Mouse (Mus musculus) ES-E14 (cell line): ENCODE data around the gene Nptxr. TPM values are rescaled to one million over a fixed set of nuclear protein-coding genes. Genes with fewer than 3 reads are reported as not detected.

Experiments used
- DNase-seq: peaks from one replicate; pipeline ENCODE4 v3.0.0-alpha.2; 2013; ENCODE audit warnings: low read depth, low spot score
- H3K27ac ChIP-seq: 2 replicates; pipeline ENCODE4 v1.5.1; 2012; ENCODE audit warnings: low read depth, mild to moderate bottlenecking, low read length, moderate library complexity, mixed read lengths; ENCODE audit not compliant: poor library complexity, insufficient read depth, severe bottlenecking
- H3K36me3 ChIP-seq: 2 replicates; pipeline ENCODE4 v1.6.1; 2012; ENCODE audit warnings: mild to moderate bottlenecking, low read length, moderate library complexity, mixed read lengths; ENCODE audit not compliant: control insufficient read depth, poor library complexity, insufficient read depth, severe bottlenecking
- H3K4me1 ChIP-seq, 2 experiments: fragments of 150-350 bp in 1 of 2; sonication (generic) in 1 of 2; 2 replicates each; pipeline ENCODE4 v1.6.1; 2012; ENCODE audit warnings: low read length in 2 of 2, mild to moderate bottlenecking in 1 of 2, mixed read lengths in 1 of 2; ENCODE audit not compliant: control insufficient read depth in 2 of 2, insufficient read depth in 2 of 2, poor library complexity in 1 of 2
- H3K4me3 ChIP-seq, 2 experiments: fragments of 150-350 bp in 1 of 2; sonication (generic) in 1 of 2; 2 replicates each; pipeline ENCODE4 v1.5.1; 2012; ENCODE audit warnings: low read length in 2 of 2, low read depth in 1 of 2, mild to moderate bottlenecking in 1 of 2, mixed read lengths in 1 of 2; ENCODE audit not compliant: insufficient read depth in 1 of 2, poor library complexity in 1 of 2, severe bottlenecking in 1 of 2
- H3K9ac ChIP-seq: 2 replicates; pipeline ENCODE4 v1.6.1; 2012; ENCODE audit warnings: low read depth, mild to moderate bottlenecking, low read length, mixed read lengths; ENCODE audit not compliant: poor library complexity, insufficient read depth, severe bottlenecking
- H3K9me3 ChIP-seq: fragments of 150-350 bp; sonication (generic); 2 replicates; pipeline ENCODE4 v1.6.1; 2012; ENCODE audit warnings: low read depth, mild to moderate bottlenecking, low read length; ENCODE audit not compliant: control insufficient read depth, insufficient read depth
- CHD2 ChIP-seq: IDR thresholded peaks from 2 replicates; pipeline ENCODE4 v1.6.1; 2014; ENCODE audit warnings: mild to moderate bottlenecking, low read depth, low read length, inconsistent platforms
- HCFC1 ChIP-seq: IDR thresholded peaks from 2 replicates; pipeline ENCODE4 v1.6.1; 2012; ENCODE audit warnings: low read length, inconsistent platforms, borderline replicate concordance; ENCODE audit not compliant: insufficient read depth
- MAFK ChIP-seq: IDR thresholded peaks from 2 replicates; pipeline ENCODE4 v1.6.1; 2014; ENCODE audit warnings: mild to moderate bottlenecking, low read depth, low read length, inconsistent platforms; ENCODE audit not compliant: insufficient read depth
- ZC3H11A ChIP-seq: IDR thresholded peaks from 2 replicates; pipeline ENCODE4 v1.6.1; 2012; ENCODE audit warnings: low read depth, mild to moderate bottlenecking, inconsistent platforms, low read length, borderline replicate concordance
- ZNF384 ChIP-seq: IDR thresholded peaks from 2 replicates; pipeline ENCODE4 v1.6.1; 2012; ENCODE audit warnings: low read depth, low read length, inconsistent platforms
- in situ Hi-C, 2 experiments: fragments of 600-800 bp; cut with MboI; formaldehyde crosslinking; loops; one replicate each; pipeline ENCODE4 v1.15.1; 2025; ENCODE audit warnings: low sequenced_read_pairs in 2 of 2, inconsistent platforms in 1 of 2; ENCODE audit not compliant: unreplicated experiment in 2 of 2
- total RNA-seq: library from RNA; depleted of rRNA; stranded (reverse); fragments of 300-350 nt; gene quantifications from 2 replicates; pipeline ENCODE4 v1.2.3, GENCODE M21; 2012

Nptxr gene
- total RNA-seq, 1 experiment, result 7.9 TPM

DNA sequence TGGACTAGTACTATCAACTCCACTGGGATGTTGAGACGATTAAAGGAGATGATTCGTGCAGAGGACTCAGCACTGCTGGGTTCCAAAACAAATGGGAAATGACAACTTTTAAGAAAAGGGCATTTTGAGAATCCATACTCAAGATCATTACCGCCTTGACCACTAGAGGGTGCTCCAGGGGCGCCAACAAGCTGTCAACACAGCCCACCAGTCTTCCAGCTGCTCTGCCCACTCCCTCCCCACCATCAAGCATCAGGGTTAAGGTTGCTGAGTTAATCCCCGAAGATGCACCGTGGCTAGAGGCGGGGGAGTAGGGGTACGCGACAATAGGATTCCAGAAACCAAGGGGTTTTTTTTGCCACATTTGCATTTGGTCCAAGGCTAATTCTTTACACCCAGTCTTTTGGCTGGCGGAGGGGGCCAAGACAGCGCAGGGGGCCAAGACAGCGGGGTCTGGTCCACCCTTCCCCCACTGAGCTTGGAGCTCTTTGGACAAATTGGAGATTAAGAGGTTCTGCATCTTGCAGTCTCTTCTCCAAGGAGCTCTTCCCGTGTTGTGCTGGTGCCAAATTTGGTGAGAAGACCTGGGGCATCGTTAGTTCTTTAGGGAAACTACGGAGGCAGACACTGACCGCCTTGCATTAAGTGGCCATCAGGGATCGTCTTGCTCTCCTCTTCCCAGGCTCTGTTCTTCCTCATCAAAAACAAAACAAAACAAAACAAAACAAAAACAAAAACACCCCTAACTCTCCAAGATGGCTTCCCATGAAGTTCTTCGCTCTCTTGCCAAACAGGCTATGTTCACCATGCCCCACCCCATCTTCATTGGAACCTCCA lies 27.7 kb upstream of the Nptxr start:
- Histone ChIP-seq H3K36me3 (peaks cover 37% of the 10 kb centered on the region), H3K4me3 (peak overlapping the region; percentile 97 to 98), H3K9me3 (no peaks in the 10 kb centered on the region), H3K27ac (no peak overlapping the region), H3K9ac (no peak overlapping the region; the same call in 1 of the 2 replicates), H3K4me1 (peaks cover 0 to 15% of the 10 kb centered on the region in 2 experiments; a peak in 1 of 4 replicates)
- DNase-seq, result no peak
- TF ChIP-seq HCFC1 (no peak), ZC3H11A (no peak), MAFK (no peak), CHD2 (no peak), ZNF384 (0 out of 2 replicates have a peak, but pooled peaks have one; percentile 5)
- in situ Hi-C loops, result no loop called here

DNA sequence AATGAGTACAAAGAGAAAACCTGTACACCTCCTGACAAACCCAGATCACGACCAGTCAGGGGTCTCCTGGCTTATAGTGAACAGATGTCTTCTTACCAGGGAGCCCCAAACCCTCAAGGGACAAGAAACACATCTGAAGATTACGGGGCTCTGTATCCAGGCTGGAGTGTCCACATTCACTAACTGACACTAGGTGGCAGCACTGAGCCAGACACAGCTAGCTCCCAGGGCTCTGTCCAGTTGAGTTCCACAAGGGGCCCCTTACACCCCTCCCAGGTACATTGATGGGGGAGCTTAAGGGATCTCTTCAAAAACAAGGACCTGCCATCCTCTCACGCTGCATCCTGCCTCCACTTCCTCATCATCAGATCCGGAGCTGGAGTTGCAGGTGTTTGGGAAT lies 25.8 kb upstream of the Nptxr start:
- no peaks in the 10 kb centered on the region for H3K9me3 ChIP-seq
- H3K4me1 ChIP-seq, result peaks cover 0 to 24% of the 10 kb centered on the region in 2 experiments; a peak in 1 of 4 replicates
- H3K9ac ChIP-seq, result no peak overlapping the region
- in situ Hi-C loops, result no loop called here
- H3K4me3 ChIP-seq, result no peak overlapping the region
- no peak for DNase-seq
- peaks cover 47% of the 10 kb centered on the region for H3K36me3 ChIP-seq
- TF ChIP-seq MAFK (no peak), ZC3H11A (0 out of 2 replicates have a peak, but pooled peaks have one; percentile 17)
- H3K27ac ChIP-seq, result no peak overlapping the region

DNA sequence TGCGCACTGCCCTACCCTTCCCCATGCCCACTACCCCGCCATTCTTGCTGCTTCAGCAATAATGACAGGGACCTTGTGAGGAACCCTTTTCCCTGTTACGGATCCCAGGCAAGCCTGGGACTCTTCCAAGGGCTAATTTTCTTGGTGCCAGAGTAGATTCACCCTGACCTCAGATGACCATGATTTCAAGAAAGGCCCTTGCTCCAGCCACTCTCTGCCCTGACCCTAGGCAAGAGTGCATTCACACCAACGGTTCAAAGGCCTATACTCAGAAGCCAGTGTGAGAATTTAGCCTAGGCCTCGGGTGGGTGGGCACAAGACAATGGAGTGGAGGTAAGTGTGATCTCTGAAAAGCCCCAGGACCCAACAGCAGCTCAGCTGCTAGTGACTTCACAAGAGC lies 24.9 kb upstream of the Nptxr start:
- peaks cover 0 to 26% of the 10 kb centered on the region in 2 experiments; a peak in 1 of 4 replicates for H3K4me1 ChIP-seq
- no peaks in the 10 kb centered on the region for H3K9me3 ChIP-seq
- TF ChIP-seq MAFK, result peak; percentile 46; the same call in 1 of the 2 replicates
- TF ChIP-seq CHD2, result no peak
- no peak overlapping the region for H3K27ac ChIP-seq
- in situ Hi-C loops, result no loop called here
- no peak overlapping the region for H3K4me3 ChIP-seq
- H3K9ac ChIP-seq, result no peak overlapping the region
- DNase-seq, result no peak
- H3K36me3 ChIP-seq, result peaks cover 47% of the 10 kb centered on the region

DNA sequence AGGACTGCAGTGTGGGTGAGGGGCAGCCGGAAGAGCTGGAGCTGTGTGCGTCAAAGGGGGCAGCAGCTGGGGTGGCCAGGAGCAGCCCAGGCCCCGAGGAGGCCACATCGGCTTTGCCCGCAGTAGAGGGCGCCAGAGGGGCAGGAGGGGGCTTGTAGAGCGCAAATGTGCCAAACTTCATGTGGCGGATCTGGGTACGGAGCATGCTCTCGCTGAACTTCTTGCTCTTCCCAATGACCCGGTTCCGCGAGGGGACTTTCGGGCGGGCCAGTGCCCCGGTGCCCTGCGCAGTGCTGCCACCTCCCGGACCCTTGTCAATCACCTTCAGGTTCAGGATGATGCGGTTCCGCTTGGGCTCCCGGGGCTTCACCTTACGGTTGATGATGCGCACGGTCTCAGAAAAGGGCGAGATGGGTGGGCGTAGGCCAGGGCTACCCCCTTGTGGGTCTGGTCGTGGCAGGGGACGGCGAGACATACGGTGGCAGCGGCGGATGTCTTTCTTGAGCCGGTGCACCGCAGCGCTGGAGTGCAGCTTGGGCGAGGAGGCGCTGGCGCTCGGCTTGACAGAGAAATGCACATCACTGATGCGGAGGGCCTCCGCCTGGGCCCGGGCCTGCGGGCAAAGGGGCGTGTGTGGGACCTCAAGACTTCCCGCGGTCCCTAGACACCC lies 23.9 kb upstream of the Nptxr start:
- H3K27ac ChIP-seq, result no peak overlapping the region
- H3K9me3 ChIP-seq, result no peaks in the 10 kb centered on the region
- H3K4me1 ChIP-seq, result peaks cover 0 to 29% of the 10 kb centered on the region in 2 experiments; a peak in 1 of 4 replicates
- no peak for DNase-seq
- peak overlapping the region; percentile 31 to 44; a peak in 3 of 4 replicates for H3K4me3 ChIP-seq
- in situ Hi-C loops, result no loop called here
- H3K9ac ChIP-seq, result peak overlapping the region; percentile 15; the same call in 1 of the 2 replicates
- TF ChIP-seq HCFC1 (no peak), ZC3H11A (no peak), ZNF384 (no peak), MAFK (no peak), CHD2 (no peak)
- H3K36me3 ChIP-seq, result peaks cover 47% of the 10 kb centered on the region
